Mouse (Mus musculus): ENCODE results near the gene Nt5dc3. TPM values are rescaled to one million over a fixed set of nuclear protein-coding genes. Genes with fewer than 3 reads are reported as not detected.

The Nt5dc3 gene
- polyA plus RNA-seq, 1 experiment from 2014 or later: 1.3 TPM

GRCm38 (mm10) chr10:86772231-86772631 lies 6.6 kb upstream of the Nt5dc3 start:
- Histone ChIP-seq H3K4me2 (no peak overlapping the region), H3K9ac (ENCODE audit: low read depth, low read length) (no peak overlapping the region), H3K4me3 (ENCODE audit: low read depth, low read length) (no peak overlapping the region), H3K9me3 (ENCODE audit: control insufficient read depth, low read length) (no peaks in the 10 kb centered on the region), H3K27ac (ENCODE audit: low read depth, low read length) (no peak overlapping the region), H3K27me3 (replicated peaks; ENCODE audit: control insufficient read depth, insufficient read depth, low read length) (no peaks in the 10 kb centered on the region), H3K4me1 (replicated peaks; ENCODE audit: control insufficient read depth, insufficient read depth, low read length) (no peaks in the 10 kb centered on the region), H3K36me3 (ENCODE audit: control insufficient read depth, insufficient read depth, low read length) (no peaks in the 10 kb centered on the region)
- 62% methylated on average over 6 of the region's 6 CpGs for WGBS
- DNase-seq (ENCODE audit: low spot score) (no peak), ATAC-seq (replicated peaks; ENCODE audit: low FRiP score) (no peak)

DNA sequence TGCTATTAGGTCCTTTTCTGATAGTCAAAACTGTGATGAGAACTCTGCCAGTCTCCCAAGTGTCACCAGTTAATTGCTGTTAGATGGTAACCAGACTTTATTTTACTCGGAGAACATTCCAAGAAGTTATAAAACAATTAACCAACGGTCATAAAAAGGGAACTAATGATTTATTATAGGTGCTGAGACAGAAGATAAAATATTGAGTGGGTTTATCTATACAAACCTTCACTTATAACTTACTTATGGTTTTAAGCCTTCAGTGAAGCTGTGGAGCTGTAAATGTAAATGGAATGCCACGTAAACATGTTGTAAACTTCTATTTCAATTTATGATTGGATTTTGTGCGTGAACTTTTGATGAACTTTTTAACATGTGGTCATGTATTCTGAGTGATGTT lies 5.4 kb upstream of the Nt5dc3 start:
- H3K36me3 ChIP-seq (ENCODE audit: control insufficient read depth, insufficient read depth, low read length): no peaks in the 10 kb centered on the region
- no peak overlapping the region for H3K4me3 ChIP-seq (ENCODE audit: low read depth, low read length)
- H3K4me2 ChIP-seq: no peak overlapping the region
- no peak overlapping the region for H3K27ac ChIP-seq (ENCODE audit: low read depth, low read length)
- H3K4me1 ChIP-seq (replicated peaks; ENCODE audit: control insufficient read depth, insufficient read depth, low read length): peaks cover 6% of the 10 kb centered on the region
- H3K27me3 ChIP-seq (replicated peaks; ENCODE audit: control insufficient read depth, insufficient read depth, low read length): no peaks in the 10 kb centered on the region
- no peak overlapping the region for H3K9ac ChIP-seq (ENCODE audit: low read depth, low read length)
- no peak for ATAC-seq (replicated peaks; ENCODE audit: low FRiP score)
- 50% methylated on average over 4 of the region's 4 CpGs for WGBS
- H3K9me3 ChIP-seq (ENCODE audit: control insufficient read depth, low read length): no peaks in the 10 kb centered on the region
- no peak for DNase-seq (ENCODE audit: low spot score)

DNA sequence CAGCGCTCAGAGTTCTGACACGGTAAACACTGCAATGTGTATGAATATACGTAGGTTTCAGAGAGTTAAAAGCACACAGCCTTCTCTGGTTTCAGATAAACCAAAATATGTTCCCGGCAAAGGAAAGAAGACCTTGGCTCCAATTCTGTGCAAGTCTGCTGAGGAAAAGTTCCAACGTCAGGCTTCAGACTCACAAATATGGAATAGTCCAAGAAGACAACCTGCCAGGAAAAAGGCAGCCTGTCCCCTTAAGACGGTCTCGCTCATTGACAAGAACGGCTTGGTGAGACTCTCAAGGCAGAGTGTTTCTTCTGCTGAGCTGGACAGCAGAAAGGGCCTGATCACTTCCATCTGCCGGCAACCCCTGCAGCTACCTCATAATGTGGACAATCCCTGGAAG lies 2.5 kb upstream of the Nt5dc3 start:
- ATAC-seq (replicated peaks; ENCODE audit: low FRiP score): no peak
- Histone ChIP-seq H3K27ac (ENCODE audit: low read depth, low read length) (no peak overlapping the region), H3K9me3 (ENCODE audit: control insufficient read depth, low read length) (no peaks in the 10 kb centered on the region), H3K9ac (ENCODE audit: low read depth, low read length) (no peak overlapping the region), H3K27me3 (replicated peaks; ENCODE audit: control insufficient read depth, insufficient read depth, low read length) (no peaks in the 10 kb centered on the region), H3K4me2 (no peak overlapping the region), H3K4me1 (replicated peaks; ENCODE audit: control insufficient read depth, insufficient read depth, low read length) (peaks cover 16% of the 10 kb centered on the region), H3K4me3 (ENCODE audit: low read depth, low read length) (no peak overlapping the region), H3K36me3 (ENCODE audit: control insufficient read depth, insufficient read depth, low read length) (no peaks in the 10 kb centered on the region)
- no peak for DNase-seq (ENCODE audit: low spot score)
- 80% methylated on average over 9 of the region's 9 CpGs for WGBS

GRCm38 (mm10) chr10:86777614-86778319 lies 1.0 kb upstream of the Nt5dc3 start:
- DNase-seq (ENCODE audit: low spot score) (no peak), ATAC-seq (replicated peaks; ENCODE audit: low FRiP score) (no peak)
- peak overlapping the region; percentile 86 for H3K9ac ChIP-seq (ENCODE audit: low read depth, low read length)
- peak overlapping the region; percentile 40 for H3K27ac ChIP-seq (ENCODE audit: low read depth, low read length)
- peak overlapping the region; percentile 78 for H3K4me3 ChIP-seq (ENCODE audit: low read depth, low read length)
- WGBS: 38% methylated on average over 19 of the region's 19 CpGs
- peaks cover 19% of the 10 kb centered on the region for H3K4me1 ChIP-seq (replicated peaks; ENCODE audit: control insufficient read depth, insufficient read depth, low read length)
- H3K9me3 ChIP-seq (ENCODE audit: control insufficient read depth, low read length): no peaks in the 10 kb centered on the region
- peak overlapping the region; percentile 99 for H3K4me2 ChIP-seq
- H3K36me3 ChIP-seq (ENCODE audit: control insufficient read depth, insufficient read depth, low read length): no peaks in the 10 kb centered on the region
- H3K27me3 ChIP-seq (replicated peaks; ENCODE audit: control insufficient read depth, insufficient read depth, low read length): no peaks in the 10 kb centered on the region

DNA sequence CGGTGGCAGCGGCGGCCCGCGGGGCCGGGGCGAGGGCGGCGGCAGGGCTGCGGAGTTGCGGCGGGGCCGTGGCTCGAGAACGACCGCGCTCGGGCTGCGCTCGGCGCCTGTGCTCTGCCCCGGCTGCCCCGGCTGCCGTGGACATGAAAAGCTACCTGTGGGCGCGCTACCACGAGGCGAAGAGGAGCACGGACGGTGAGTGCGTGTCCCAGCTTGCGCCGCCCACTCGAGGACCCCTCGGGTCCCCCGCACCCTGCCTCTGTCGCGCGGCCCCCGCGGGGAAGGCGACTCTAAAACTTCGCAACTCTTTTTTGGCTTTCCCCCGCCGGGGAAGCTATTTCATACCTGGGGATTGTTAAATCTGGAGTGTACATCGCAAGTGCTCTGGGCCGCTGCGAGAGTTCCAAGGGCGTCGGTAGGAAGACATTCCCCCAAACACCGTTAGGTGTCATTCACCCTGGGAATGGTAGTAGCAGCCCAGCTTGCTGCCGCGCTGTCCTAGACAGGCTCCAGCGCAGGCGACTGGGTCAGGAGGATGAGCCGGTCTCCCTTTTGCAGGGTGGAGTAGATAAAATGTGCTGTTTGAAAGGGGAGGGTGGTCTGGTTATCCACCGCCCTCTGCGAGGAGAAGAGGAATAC lies 431 bp downstream of the Nt5dc3 start:
- Histone ChIP-seq H3K27ac (ENCODE audit: low read depth, low read length) (peak overlapping the region; percentile 32; the same call in 1 of the 2 replicates), H3K9me3 (ENCODE audit: control insufficient read depth, low read length) (no peaks in the 10 kb centered on the region), H3K36me3 (ENCODE audit: control insufficient read depth, insufficient read depth, low read length) (no peaks in the 10 kb centered on the region), H3K4me1 (replicated peaks; ENCODE audit: control insufficient read depth, insufficient read depth, low read length) (peaks cover 19% of the 10 kb centered on the region), H3K4me3 (ENCODE audit: low read depth, low read length) (peak overlapping the region; percentile 78), H3K9ac (ENCODE audit: low read depth, low read length) (peak overlapping the region; percentile 86), H3K27me3 (replicated peaks; ENCODE audit: control insufficient read depth, insufficient read depth, low read length) (no peaks in the 10 kb centered on the region), H3K4me2 (peak overlapping the region; percentile 99)
- ATAC-seq (replicated peaks; ENCODE audit: low FRiP score): peak; percentile 41
- DNase-seq (ENCODE audit: low spot score): peak; percentile 53
- WGBS: under 1% methylated on average over 58 of the region's 58 CpGs

- Histone ChIP-seq H3K9me3 (ENCODE audit: control insufficient read depth, low read length) (no peaks in the 10 kb centered on the region), H3K9ac (ENCODE audit: low read depth, low read length) (peak overlapping the region; percentile 86), H3K36me3 (ENCODE audit: control insufficient read depth, insufficient read depth, low read length) (no peaks in the 10 kb centered on the region), H3K4me3 (ENCODE audit: low read depth, low read length) (peak overlapping the region; percentile 78), H3K4me2 (peak overlapping the region; percentile 99), H3K4me1 (replicated peaks; ENCODE audit: control insufficient read depth, insufficient read depth, low read length) (peaks cover 19% of the 10 kb centered on the region), H3K27ac (ENCODE audit: low read depth, low read length) (no peak overlapping the region), H3K27me3 (replicated peaks; ENCODE audit: control insufficient read depth, insufficient read depth, low read length) (no peaks in the 10 kb centered on the region)
- DNase-seq (ENCODE audit: low spot score) (no peak), ATAC-seq (replicated peaks; ENCODE audit: low FRiP score) (no peak)
- WGBS: 15% methylated on average over 12 of the region's 12 CpGs
Observed at GRCm38 (mm10) chr10:86779816-86780500, 1.2 kb downstream of the Nt5dc3 start.

GRCm38 (mm10) chr10:86781641-86782040 lies 2.8 kb downstream of the Nt5dc3 start:
- WGBS: 48% methylated on average over 5 of the region's 5 CpGs
- H3K9ac ChIP-seq (ENCODE audit: low read depth, low read length): no peak overlapping the region
- ATAC-seq (replicated peaks; ENCODE audit: low FRiP score) (no peak), DNase-seq (ENCODE audit: low spot score) (no peak)
- peaks cover 19% of the 10 kb centered on the region for H3K4me1 ChIP-seq (replicated peaks; ENCODE audit: control insufficient read depth, insufficient read depth, low read length)
- no peak overlapping the region for H3K27ac ChIP-seq (ENCODE audit: low read depth, low read length)
- no peak overlapping the region for H3K4me3 ChIP-seq (ENCODE audit: low read depth, low read length)
- H3K4me2 ChIP-seq: no peak overlapping the region
- no peaks in the 10 kb centered on the region for H3K27me3 ChIP-seq (replicated peaks; ENCODE audit: control insufficient read depth, insufficient read depth, low read length)
- H3K9me3 ChIP-seq (ENCODE audit: control insufficient read depth, low read length): no peaks in the 10 kb centered on the region
- no peaks in the 10 kb centered on the region for H3K36me3 ChIP-seq (ENCODE audit: control insufficient read depth, insufficient read depth, low read length)

DNA sequence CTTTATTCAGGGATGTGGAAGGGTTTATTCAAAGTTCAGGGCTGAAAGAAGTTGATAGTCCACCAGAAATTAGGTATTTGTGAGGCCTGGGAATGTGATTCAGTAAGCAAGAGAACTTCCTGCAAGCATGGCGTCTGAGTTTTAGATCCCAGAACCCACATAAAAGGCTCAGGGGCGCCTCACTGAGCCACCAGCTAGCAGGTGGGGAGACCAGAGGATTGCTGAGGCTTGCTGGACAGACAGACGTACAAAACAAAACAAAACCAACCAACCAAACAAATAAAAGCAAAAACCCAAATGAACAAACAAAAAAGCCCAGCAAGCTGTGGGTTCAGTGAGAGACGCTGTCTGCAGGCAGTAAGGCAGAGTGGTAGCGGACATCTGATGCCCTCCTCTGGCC lies 3.9 kb downstream of the Nt5dc3 start:
- no peak overlapping the region for H3K27ac ChIP-seq (ENCODE audit: low read depth, low read length)
- H3K4me3 ChIP-seq (ENCODE audit: low read depth, low read length): no peak overlapping the region
- no peaks in the 10 kb centered on the region for H3K36me3 ChIP-seq (ENCODE audit: control insufficient read depth, insufficient read depth, low read length)
- H3K27me3 ChIP-seq (replicated peaks; ENCODE audit: control insufficient read depth, insufficient read depth, low read length): no peaks in the 10 kb centered on the region
- no peak overlapping the region for H3K9ac ChIP-seq (ENCODE audit: low read depth, low read length)
- H3K9me3 ChIP-seq (ENCODE audit: control insufficient read depth, low read length): no peaks in the 10 kb centered on the region
- H3K4me1 ChIP-seq (replicated peaks; ENCODE audit: control insufficient read depth, insufficient read depth, low read length): peaks cover 18% of the 10 kb centered on the region
- ATAC-seq (replicated peaks; ENCODE audit: low FRiP score) (no peak), DNase-seq (ENCODE audit: low spot score) (no peak)
- no peak overlapping the region for H3K4me2 ChIP-seq
- 81% methylated on average over 5 of the region's 5 CpGs for WGBS
